Mouse (Mus musculus) liver, postnatal 0 days (tissue): ENCODE measurements around the gene Mettl24. TPM values are rescaled to one million over a fixed set of nuclear protein-coding genes. Genes with fewer than 3 reads are reported as not detected.

ENCODE experiments used
- ATAC-seq: fragments of 200-750 bp; cut with Nextera tagmentation; 2 replicates; pipeline ENCODE4 v1.8.0; 2017; ENCODE audit warnings: mild to moderate bottlenecking, moderate library complexity
- DNase-seq: peaks from one replicate; pipeline ENCODE4 v3.0.0-alpha.2; 2016
- H3K27ac ChIP-seq: fragments of 300-500 bp; sonication (generic); 2 replicates; pipeline ENCODE4 v1.5.1; 2014; ENCODE audit warnings: antibody characterized with exemption, moderate library complexity, mild to moderate bottlenecking, low read depth
- H3K27me3 ChIP-seq: fragments of 300-500 bp; sonication (generic); 2 replicates; pipeline ENCODE4 v1.6.1; 2014; ENCODE audit warnings: low read length, control low read depth, mixed read lengths; ENCODE audit not compliant: insufficient read depth
- H3K36me3 ChIP-seq: fragments of 300-500 bp; sonication (generic); replicated peaks from 2 replicates; pipeline ENCODE4 v1.6.1; 2014; ENCODE audit warnings: mild to moderate bottlenecking, control low read depth, low read length, moderate library complexity, mixed read lengths; ENCODE audit not compliant: insufficient read depth
- H3K4me1 ChIP-seq: fragments of 300-500 bp; sonication (generic); 2 replicates; pipeline ENCODE4 v1.6.1; 2014; ENCODE audit warnings: antibody characterized with exemption, mild to moderate bottlenecking, control low read depth; ENCODE audit not compliant: insufficient read depth
- H3K4me2 ChIP-seq: fragments of 300-500 bp; sonication (generic); 2 replicates; pipeline ENCODE4 v1.6.1; 2014; ENCODE audit warnings: low read depth, mild to moderate bottlenecking, low read length, moderate library complexity, mixed read lengths
- H3K4me3 ChIP-seq: fragments of 300-500 bp; sonication (generic); 2 replicates; pipeline ENCODE4 v1.5.1; 2014; ENCODE audit warnings: low read depth, low read length
- H3K9ac ChIP-seq: fragments of 300-500 bp; sonication (generic); replicated peaks from 2 replicates; pipeline ENCODE4 v1.6.1; 2014; ENCODE audit warnings: mild to moderate bottlenecking, moderate library complexity
- H3K9me3 ChIP-seq: fragments of 300-500 bp; sonication (generic); 2 replicates; pipeline ENCODE4 v1.6.1; 2016; ENCODE audit warnings: mild to moderate bottlenecking, control low read depth, low read length, mixed read lengths
- CTCF ChIP-seq: sonication (generic); IDR thresholded peaks from 2 replicates; pipeline ENCODE4 v1.5.1; 2016; ENCODE audit warnings: antibody characterized with exemption, low read depth
- EP300 ChIP-seq: IDR thresholded peaks from 2 replicates; pipeline ENCODE4 v1.6.1; 2016; ENCODE audit warnings: antibody characterized with exemption, low read depth, mild to moderate bottlenecking
- WGBS: fragments of 180-500 bp; shearing (Covaris S2); extraction: QIAGEN DNeasy Blood & Tissue Kit; methylation state at CpG from one replicate; pipeline ENCODE4 v1.1.7; 2014; ENCODE audit not compliant: insufficient replicate concordance; 5-methylcytosine and 5-hydroxymethylcytosine counted together
- polyA plus RNA-seq: library from polyadenylated mRNA; unstranded; fragments of >200 nt; fragmentation: Nextera tagmentation; extraction: Ambion mirVana; gene quantifications from 2 replicates; pipeline ENCODE4 v1.2.1, GENCODE M21; 2015

Mettl24 gene
- polyA plus RNA-seq, 1 experiment from 2014 or later, result 0.45 TPM

GRCm38 (mm10) chr10:40760195-40761009 lies 77.3 kb downstream of the Mettl24 start:
- no peak for TF ChIP-seq CTCF
- TF ChIP-seq EP300, result no peak
- WGBS, result 78% methylated on average over 9 of the region's 9 CpGs
- H3K4me1 ChIP-seq, result no peaks in the 10 kb centered on the region
- no peak overlapping the region for H3K4me3 ChIP-seq
- H3K9me3 ChIP-seq, result no peaks in the 10 kb centered on the region
- DNase-seq, result no peak
- H3K27ac ChIP-seq, result no peak overlapping the region
- no peaks in the 10 kb centered on the region for H3K36me3 ChIP-seq
- no peak overlapping the region for H3K4me2 ChIP-seq
- no peaks in the 10 kb centered on the region for H3K27me3 ChIP-seq
- no peak for ATAC-seq
- H3K9ac ChIP-seq, result no peak overlapping the region

- Histone ChIP-seq H3K27me3 (no peaks in the 10 kb centered on the region), H3K36me3 (no peaks in the 10 kb centered on the region), H3K4me3 (no peak overlapping the region), H3K4me1 (no peaks in the 10 kb centered on the region), H3K27ac (no peak overlapping the region), H3K9ac (no peak overlapping the region), H3K9me3 (no peaks in the 10 kb centered on the region), H3K4me2 (no peak overlapping the region)
- TF ChIP-seq EP300 (no peak), CTCF (no peak)
- DNase-seq (no peak), ATAC-seq (no peak)
- 69% methylated on average over 9 of the region's 9 CpGs for WGBS
Measured at GRCm38 (mm10) chr10:40761010-40761752, 78.1 kb downstream of the Mettl24 start.

GRCm38 (mm10) chr10:40762624-40763023 lies 79.5 kb downstream of the Mettl24 start:
- Histone ChIP-seq H3K4me2 (no peak overlapping the region), H3K9ac (no peak overlapping the region), H3K27me3 (no peaks in the 10 kb centered on the region), H3K36me3 (no peaks in the 10 kb centered on the region), H3K4me1 (no peaks in the 10 kb centered on the region), H3K4me3 (no peak overlapping the region), H3K9me3 (no peaks in the 10 kb centered on the region), H3K27ac (no peak overlapping the region)
- ATAC-seq, result no peak
- 79% methylated on average over 6 of the region's 6 CpGs for WGBS
- DNase-seq, result no peak
- TF ChIP-seq EP300 (no peak), CTCF (no peak)

- Histone ChIP-seq H3K27me3 (no peaks in the 10 kb centered on the region), H3K9ac (no peak overlapping the region), H3K27ac (no peak overlapping the region), H3K9me3 (no peaks in the 10 kb centered on the region), H3K4me1 (no peaks in the 10 kb centered on the region), H3K36me3 (no peaks in the 10 kb centered on the region), H3K4me2 (no peak overlapping the region), H3K4me3 (no peak overlapping the region)
- no peak for TF ChIP-seq CTCF
- TF ChIP-seq EP300, result no peak
- no peak for ATAC-seq
- WGBS, result 79% methylated on average over 5 of the region's 5 CpGs
- no peak for DNase-seq
Measured at GRCm38 (mm10) chr10:40763084-40763720, 80.1 kb downstream of the Mettl24 start.

- WGBS, result 57% methylated on average over 4 of the region's 4 CpGs
- H3K36me3 ChIP-seq, result no peaks in the 10 kb centered on the region
- DNase-seq (no peak), ATAC-seq (no peak)
- no peak overlapping the region for H3K9ac ChIP-seq
- H3K4me1 ChIP-seq, result no peaks in the 10 kb centered on the region
- no peaks in the 10 kb centered on the region for H3K27me3 ChIP-seq
- no peaks in the 10 kb centered on the region for H3K9me3 ChIP-seq
- H3K4me2 ChIP-seq, result no peak overlapping the region
- no peak for TF ChIP-seq EP300
- TF ChIP-seq CTCF, result no peak
- H3K4me3 ChIP-seq, result no peak overlapping the region
- H3K27ac ChIP-seq, result no peak overlapping the region
Measured at GRCm38 (mm10) chr10:40772266-40772665, 89.2 kb downstream of the Mettl24 start.

DNA sequence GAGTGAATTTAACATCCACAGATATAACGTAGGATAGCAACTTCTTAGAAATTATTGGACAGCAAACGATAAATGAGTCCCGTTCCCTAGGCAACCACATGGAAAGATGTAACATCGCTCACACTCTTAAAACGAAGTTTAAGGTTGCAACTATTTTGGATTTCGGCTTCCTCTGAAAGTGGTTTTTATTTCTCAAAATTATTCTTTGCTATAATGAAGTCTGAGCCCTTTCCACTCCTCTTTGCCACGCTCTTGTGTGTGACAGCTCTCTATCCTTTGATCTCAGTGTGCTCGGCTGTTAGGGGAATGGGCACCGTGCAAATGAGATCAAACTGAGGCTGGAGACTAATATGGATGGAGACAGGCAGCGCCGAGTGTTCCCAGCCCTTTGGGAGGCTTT lies 92.1 kb downstream of the Mettl24 start:
- Histone ChIP-seq H3K4me1 (no peaks in the 10 kb centered on the region), H3K27me3 (no peaks in the 10 kb centered on the region), H3K9ac (no peak overlapping the region), H3K4me3 (no peak overlapping the region), H3K4me2 (no peak overlapping the region), H3K27ac (no peak overlapping the region), H3K9me3 (no peaks in the 10 kb centered on the region), H3K36me3 (no peaks in the 10 kb centered on the region)
- DNase-seq (no peak), ATAC-seq (no peak)
- TF ChIP-seq EP300 (no peak), CTCF (no peak)
- 72% methylated on average over 11 of the region's 11 CpGs for WGBS
